Mouse (Mus musculus) hindbrain, embryonic 16.5 days (tissue): ENCODE data around the gene Krt14. TPM values are rescaled to one million over a fixed set of nuclear protein-coding genes. Genes with fewer than 3 reads are reported as not detected.

ENCODE experiments used
- polyA plus RNA-seq: library from polyadenylated mRNA; unstranded; fragments of >200 nt; fragmentation: Nextera tagmentation; extraction: Ambion mirVana; gene quantifications from 2 replicates; pipeline ENCODE4 v1.2.1, GENCODE M21; 2015

Krt14 gene
- polyA plus RNA-seq, 1 experiment from 2014 or later = 0.55 TPM

Other genes with a start within 250 kb of the Krt14 start
- gene Krtap29-1, start 228.5 kb downstream of the Krt14 start, polyA plus RNA-seq = not detected in 2 replicates
- 0.15 TPM in 1 of 2 replicates, not detected in the other for gene Krtap16-1, start 221.0 kb downstream of the Krt14 start, polyA plus RNA-seq
- gene Krtap17-1, start 213.6 kb downstream of the Krt14 start, polyA plus RNA-seq = 1.1 and 1.7 TPM in 2 replicates
- gene Krt33a, start 191.3 kb downstream of the Krt14 start, polyA plus RNA-seq = not detected in 2 replicates
- gene Krt33b, start 177.7 kb downstream of the Krt14 start, polyA plus RNA-seq = 0.12 and 0.13 TPM in 2 replicates
- not detected in 2 replicates for gene Krt34, start 166.0 kb downstream of the Krt14 start, polyA plus RNA-seq
- not detected in 2 replicates for gene Krt31, start 157.0 kb downstream of the Krt14 start, polyA plus RNA-seq
- gene Krt32, start 119.3 kb downstream of the Krt14 start, polyA plus RNA-seq = not detected in 2 replicates
- gene Krt35, start 111.3 kb downstream of the Krt14 start, polyA plus RNA-seq = not detected in 2 replicates
- not detected in 2 replicates for gene Krt36, start 101.9 kb downstream of the Krt14 start, polyA plus RNA-seq
- gene Krt13, start 86.0 kb downstream of the Krt14 start, polyA plus RNA-seq = 0.09 and 0.26 TPM in 2 replicates
- gene Krt15, start 71.6 kb downstream of the Krt14 start, polyA plus RNA-seq = 0.69 and 1.0 TPM in 2 replicates
- gene Krt19, start 58.9 kb downstream of the Krt14 start, polyA plus RNA-seq = 2.3 and 3.0 TPM in 2 replicates
- 0.08 TPM in 1 of 2 replicates, not detected in the other for gene Krt9, start 14.3 kb downstream of the Krt14 start, polyA plus RNA-seq
- not detected in 2 replicates for gene Krt16, start 41.4 kb upstream of the Krt14 start, polyA plus RNA-seq
- gene Krt17, start 53.5 kb upstream of the Krt14 start, polyA plus RNA-seq = 0.36 and 0.70 TPM in 2 replicates
- gene Krt42, start 62.3 kb upstream of the Krt14 start, polyA plus RNA-seq = not detected in 2 replicates
- 1,208 and 1,248 TPM in 2 replicates for gene Eif1, start 112.3 kb upstream of the Krt14 start, polyA plus RNA-seq
- 0.52 TPM in 1 of 2 replicates, not detected in the other for gene Gast, start 126.9 kb upstream of the Krt14 start, polyA plus RNA-seq
- gene Hap1, start 148.6 kb upstream of the Krt14 start, polyA plus RNA-seq = 316 and 333 TPM in 2 replicates
- gene Jup, start 190.2 kb upstream of the Krt14 start, polyA plus RNA-seq = 68.8 and 77.7 TPM in 2 replicates
- 21.5 and 25.5 TPM in 2 replicates for gene P3h4, start 207.3 kb upstream of the Krt14 start, polyA plus RNA-seq
- gene Fkbp10, start 208.1 kb upstream of the Krt14 start, polyA plus RNA-seq = 29.2 and 33.1 TPM in 2 replicates
- gene Nt5c3b, start 234.3 kb upstream of the Krt14 start, polyA plus RNA-seq = 127 TPM in 2 replicates
- 0.75 and 1.2 TPM in 2 replicates for gene Klhl10, start 234.4 kb upstream of the Krt14 start, polyA plus RNA-seq